Mouse (Mus musculus) kidney, postnatal 0 days (tissue): ENCODE measurements around the gene Ncam2. TPM values are rescaled to one million over a fixed set of nuclear protein-coding genes. Genes with fewer than 3 reads are reported as not detected.

Experiments
- ATAC-seq: fragments of 200-750 bp; cut with Nextera tagmentation; replicated peaks from 2 replicates; pipeline ENCODE4 v1.8.0; 2017; ENCODE audit warnings: low read depth, moderate number of reproducible peaks, moderate TSS enrichment, moderate library complexity; ENCODE audit not compliant: low FRiP score
- DNase-seq: peaks from one replicate; pipeline ENCODE4 v3.0.0-alpha.2; 2016; ENCODE audit warnings: low spot score
- H3K27ac ChIP-seq: fragments of 300-500 bp; sonication (generic); 2 replicates; pipeline ENCODE4 v1.5.1; 2014; ENCODE audit warnings: mild to moderate bottlenecking
- H3K27me3 ChIP-seq: fragments of 300-500 bp; sonication (generic); 2 replicates; pipeline ENCODE4 v1.6.1; 2014; ENCODE audit warnings: low read length, mixed read lengths; ENCODE audit not compliant: insufficient read depth
- H3K36me3 ChIP-seq: fragments of 300-500 bp; sonication (generic); 2 replicates; pipeline ENCODE4 v1.6.1; 2014; ENCODE audit warnings: low read length, mixed read lengths; ENCODE audit not compliant: insufficient read depth
- H3K4me1 ChIP-seq: fragments of 300-500 bp; sonication (generic); replicated peaks from 2 replicates; pipeline ENCODE4 v1.6.1; 2014; ENCODE audit warnings: antibody characterized with exemption, low read length, mixed read lengths; ENCODE audit not compliant: insufficient read depth
- H3K4me2 ChIP-seq: fragments of 300-500 bp; sonication (generic); 2 replicates; pipeline ENCODE4 v1.6.1; 2014; ENCODE audit warnings: mild to moderate bottlenecking, low read length, moderate library complexity, mixed read lengths
- H3K4me3 ChIP-seq: fragments of 300-500 bp; sonication (generic); replicated peaks from 2 replicates; pipeline ENCODE4 v1.5.1; 2014; ENCODE audit warnings: low read depth, low read length
- H3K9ac ChIP-seq: fragments of 300-500 bp; sonication (generic); 2 replicates; pipeline ENCODE4 v1.6.1; 2014; ENCODE audit warnings: low read depth, low read length
- H3K9me3 ChIP-seq: fragments of 300-500 bp; sonication (generic); replicated peaks from 2 replicates; pipeline ENCODE4 v1.6.1; 2016; ENCODE audit warnings: low read length, inconsistent platforms, mixed read lengths
- CTCF ChIP-seq: IDR thresholded peaks from 2 replicates; pipeline ENCODE4 v1.5.1; 2016; ENCODE audit warnings: antibody characterized with exemption, low read depth, mild to moderate bottlenecking, moderate library complexity
- WGBS: fragments of 180-500 bp; shearing (Covaris S2); extraction: QIAGEN DNeasy Blood & Tissue Kit; methylation state at CpG from one replicate; pipeline ENCODE4 v1.1.7; 2014; 5-methylcytosine and 5-hydroxymethylcytosine counted together
- polyA plus RNA-seq: library from polyadenylated mRNA; unstranded; fragments of >200 nt; fragmentation: Nextera tagmentation; extraction: Ambion mirVana; gene quantifications from 2 replicates; pipeline ENCODE4 v1.2.1, GENCODE M21; 2015

The Ncam2 gene
- polyA plus RNA-seq, 1 experiment from 2014 or later, result 0.26 TPM

- Histone ChIP-seq H3K4me2 (no peak overlapping the region), H3K9me3 (no peaks in the 10 kb centered on the region), H3K27me3 (no peaks in the 10 kb centered on the region), H3K4me3 (no peak overlapping the region), H3K36me3 (no peaks in the 10 kb centered on the region), H3K9ac (no peak overlapping the region), H3K27ac (no peak overlapping the region), H3K4me1 (no peaks in the 10 kb centered on the region)
- 90% methylated on average over 8 of the region's 8 CpGs for WGBS
- ATAC-seq (no peak), DNase-seq (no peak)
- TF ChIP-seq CTCF, result no peak
Measured at GRCm38 (mm10) chr16:81374234-81374633, 173.7 kb downstream of the Ncam2 start.

DNA sequence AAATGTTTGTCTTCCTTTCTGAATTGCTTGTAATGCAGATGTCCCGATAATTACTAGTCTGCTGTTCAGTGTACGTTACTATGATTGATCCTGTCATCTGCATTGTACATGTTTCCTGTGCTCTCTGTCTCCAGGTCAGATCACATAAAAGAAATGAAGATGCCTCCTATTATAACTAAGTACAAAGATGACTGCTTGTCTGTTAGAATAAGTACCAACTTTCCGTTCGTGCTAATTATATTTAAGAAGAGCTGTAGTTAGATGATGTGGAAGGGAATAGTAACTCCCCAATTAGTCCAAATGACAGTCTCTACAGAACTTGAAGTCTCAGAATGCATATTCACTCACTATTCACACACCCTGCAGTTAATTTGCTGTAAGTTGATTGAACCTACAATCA is 179.9 kb downstream of the Ncam2 start:
- DNase-seq (no peak), ATAC-seq (no peak)
- no peak overlapping the region for H3K4me3 ChIP-seq
- 92% methylated on average over 4 of the region's 4 CpGs for WGBS
- no peak overlapping the region for H3K27ac ChIP-seq
- TF ChIP-seq CTCF, result no peak
- no peak overlapping the region for H3K4me2 ChIP-seq
- H3K9ac ChIP-seq, result no peak overlapping the region
- no peaks in the 10 kb centered on the region for H3K4me1 ChIP-seq
- no peaks in the 10 kb centered on the region for H3K9me3 ChIP-seq
- H3K36me3 ChIP-seq, result no peaks in the 10 kb centered on the region
- H3K27me3 ChIP-seq, result no peaks in the 10 kb centered on the region

DNA sequence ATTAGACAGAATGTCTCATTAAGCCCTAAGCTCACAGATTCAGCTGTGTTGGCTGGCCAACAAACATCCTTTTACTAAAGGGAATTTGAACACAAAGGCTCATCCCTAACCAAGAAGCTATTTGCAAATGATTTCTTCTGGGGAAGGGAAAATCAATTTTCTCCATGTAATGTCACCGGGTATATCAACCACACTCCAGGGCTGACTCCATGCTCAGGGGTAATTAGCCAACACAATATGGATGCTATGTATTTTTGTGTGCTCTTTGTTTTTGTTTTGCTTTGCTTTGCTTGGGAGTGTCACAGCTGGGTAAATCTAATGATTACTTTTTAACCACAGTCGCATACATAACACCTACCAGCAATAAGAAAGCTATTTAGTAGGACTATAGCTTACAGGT is 188.1 kb downstream of the Ncam2 start:
- Histone ChIP-seq H3K9ac (no peak overlapping the region), H3K4me2 (no peak overlapping the region), H3K9me3 (no peaks in the 10 kb centered on the region), H3K4me3 (no peak overlapping the region), H3K27ac (no peak overlapping the region), H3K27me3 (no peaks in the 10 kb centered on the region), H3K4me1 (no peaks in the 10 kb centered on the region), H3K36me3 (no peaks in the 10 kb centered on the region)
- WGBS, result 72% methylated on average over 2 of the region's 2 CpGs
- DNase-seq (no peak), ATAC-seq (no peak)
- TF ChIP-seq CTCF, result no peak

DNA sequence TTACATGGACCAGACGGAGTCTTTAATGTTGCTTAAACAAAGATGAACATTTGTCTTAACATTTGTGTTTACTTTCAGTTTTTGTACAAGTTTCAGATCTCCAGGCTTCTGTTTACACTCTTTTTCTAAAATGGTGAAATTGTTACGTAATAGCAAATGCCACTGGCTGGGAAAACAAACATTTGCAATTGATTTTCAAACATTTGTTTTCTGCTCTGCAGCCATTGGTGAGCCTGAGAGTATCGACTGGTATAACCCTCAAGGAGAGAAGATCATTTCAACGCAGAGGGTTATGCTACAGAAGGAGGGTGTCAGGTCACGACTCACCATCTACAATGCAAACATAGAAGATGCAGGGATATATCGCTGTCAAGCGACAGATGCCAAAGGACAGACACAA is 234.1 kb downstream of the Ncam2 start:
- Histone ChIP-seq H3K27me3 (no peaks in the 10 kb centered on the region), H3K4me3 (no peak overlapping the region), H3K4me2 (no peak overlapping the region), H3K9ac (no peak overlapping the region), H3K4me1 (no peaks in the 10 kb centered on the region), H3K9me3 (no peaks in the 10 kb centered on the region), H3K36me3 (no peaks in the 10 kb centered on the region), H3K27ac (no peak overlapping the region)
- WGBS, result 76% methylated on average over 7 of the region's 7 CpGs
- no peak for TF ChIP-seq CTCF
- no peak for DNase-seq
- ATAC-seq, result no peak

DNA sequence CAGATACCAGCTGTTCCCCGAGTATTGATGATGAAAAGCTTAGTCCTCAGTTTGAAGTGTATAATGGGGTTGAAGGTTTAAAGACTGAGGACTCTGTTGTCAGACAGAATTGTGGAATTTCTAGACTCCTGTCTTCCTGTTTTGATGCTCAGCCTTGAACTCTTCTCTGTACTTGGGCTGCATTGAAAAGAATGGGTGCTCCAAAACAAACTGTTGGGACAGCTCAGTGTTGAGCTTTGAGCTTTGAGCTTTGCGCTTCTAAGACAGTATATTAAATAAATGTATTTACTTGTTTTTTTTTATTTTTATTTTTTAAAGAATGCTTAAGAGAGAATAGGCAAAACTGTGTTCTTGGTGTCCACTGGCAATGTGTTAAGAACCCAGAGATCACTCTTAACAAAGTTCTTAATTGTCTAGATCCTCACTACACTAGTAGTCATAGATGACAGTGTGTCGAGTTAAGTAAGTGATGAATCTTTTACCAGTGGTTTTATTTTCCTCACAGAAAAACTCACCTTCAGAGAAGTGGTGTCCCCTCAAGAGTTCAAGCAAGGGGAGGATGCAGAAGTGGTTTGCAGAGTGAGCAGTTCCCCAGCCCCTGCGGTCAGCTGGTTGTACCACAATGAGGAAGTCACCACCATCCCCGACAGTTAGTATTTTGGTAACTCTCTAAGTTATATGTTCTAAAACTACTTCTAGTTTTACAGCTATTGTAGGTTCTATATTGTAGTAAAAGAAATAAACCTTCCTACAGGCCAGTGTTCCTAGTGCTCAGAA is 236.8 kb downstream of the Ncam2 start:
- H3K9ac ChIP-seq, result no peak overlapping the region
- H3K27ac ChIP-seq, result no peak overlapping the region
- DNase-seq (no peak), ATAC-seq (no peak)
- H3K27me3 ChIP-seq, result no peaks in the 10 kb centered on the region
- no peak for TF ChIP-seq CTCF
- no peak overlapping the region for H3K4me2 ChIP-seq
- WGBS, result 88% methylated on average over 5 of the region's 5 CpGs
- no peaks in the 10 kb centered on the region for H3K4me1 ChIP-seq
- no peak overlapping the region for H3K4me3 ChIP-seq
- H3K36me3 ChIP-seq, result no peaks in the 10 kb centered on the region
- no peaks in the 10 kb centered on the region for H3K9me3 ChIP-seq

DNA sequence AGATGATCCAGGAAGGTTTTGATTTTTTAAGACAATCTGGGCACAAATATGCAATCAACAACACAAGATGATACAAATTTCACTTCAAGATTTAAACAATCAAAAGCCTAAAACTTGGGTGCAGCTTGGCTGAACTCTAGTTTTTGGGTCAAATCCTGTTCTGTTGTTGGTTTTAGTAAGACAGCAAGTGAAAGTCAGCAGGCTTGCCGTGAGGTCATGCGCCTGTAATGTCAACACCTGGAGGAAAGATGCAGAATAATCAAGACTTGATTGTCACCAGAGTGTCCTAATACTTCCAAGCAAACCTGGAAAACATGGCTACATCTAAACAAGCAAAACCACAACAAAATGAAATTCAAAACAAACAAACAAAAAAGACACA is 237.4 kb downstream of the Ncam2 start:
- ATAC-seq (no peak), DNase-seq (no peak)
- Histone ChIP-seq H3K36me3 (no peaks in the 10 kb centered on the region), H3K4me2 (no peak overlapping the region), H3K4me3 (no peak overlapping the region), H3K9me3 (no peaks in the 10 kb centered on the region), H3K27me3 (no peaks in the 10 kb centered on the region), H3K27ac (no peak overlapping the region), H3K4me1 (no peaks in the 10 kb centered on the region), H3K9ac (no peak overlapping the region)
- WGBS, result 91% methylated on average over 2 of the region's 2 CpGs
- no peak for TF ChIP-seq CTCF

- H3K27ac ChIP-seq, result no peak overlapping the region
- H3K9ac ChIP-seq, result no peak overlapping the region
- no peaks in the 10 kb centered on the region for H3K9me3 ChIP-seq
- H3K4me2 ChIP-seq, result no peak overlapping the region
- DNase-seq (no peak), ATAC-seq (no peak)
- no peak overlapping the region for H3K4me3 ChIP-seq
- no peaks in the 10 kb centered on the region for H3K36me3 ChIP-seq
- TF ChIP-seq CTCF, result no peak
- H3K4me1 ChIP-seq, result no peaks in the 10 kb centered on the region
- 94% methylated on average over 5 of the region's 5 CpGs for WGBS
- no peaks in the 10 kb centered on the region for H3K27me3 ChIP-seq
Measured at GRCm38 (mm10) chr16:81450851-81451250, 250.4 kb downstream of the Ncam2 start.
